Mouse (Mus musculus): ENCODE results near the gene Dtnb. TPM values are rescaled to one million over a fixed set of nuclear protein-coding genes. Genes with fewer than 3 reads are reported as not detected.

Gene Dtnb
- polyA plus RNA-seq, 1 experiment from 2014 or later: 12.6 TPM

DNA sequence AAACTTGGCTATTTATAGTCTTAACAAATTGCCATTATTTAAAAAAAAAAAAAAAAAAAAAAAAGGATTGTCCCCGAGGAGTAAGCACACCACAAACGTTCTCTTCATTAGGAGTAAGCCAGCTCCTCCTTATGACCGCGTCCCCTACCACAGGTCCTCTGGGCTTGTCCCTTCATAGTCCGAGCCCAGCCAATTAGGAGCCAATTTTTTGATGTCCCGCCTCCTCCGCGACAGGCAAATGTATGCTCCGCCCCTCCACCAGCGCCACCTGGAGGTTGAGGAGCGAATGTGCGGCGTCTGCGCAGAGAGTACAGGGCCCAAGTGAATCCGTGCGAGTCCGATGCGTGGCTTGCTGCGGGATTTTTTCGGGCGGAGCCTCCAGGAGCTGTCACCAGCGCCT is 219.6 kb downstream of the Dtnb start:
- H3K36me3 ChIP-seq (ENCODE audit: control insufficient read depth, insufficient read depth, low read length): no peaks in the 10 kb centered on the region
- peaks cover 4% of the 10 kb centered on the region for H3K4me1 ChIP-seq (replicated peaks; ENCODE audit: control insufficient read depth, insufficient read depth)
- H3K9ac ChIP-seq (ENCODE audit: low read length): peak overlapping the region; percentile 52
- H3K27me3 ChIP-seq (ENCODE audit: control insufficient read depth, insufficient read depth, low read length): no peaks in the 10 kb centered on the region
- under 1% methylated on average over 22 of the region's 22 CpGs for WGBS
- H3K4me3 ChIP-seq (ENCODE audit: low read depth, low read length): peak overlapping the region; percentile 40
- no peaks in the 10 kb centered on the region for H3K9me3 ChIP-seq (ENCODE audit: control insufficient read depth, low read length)
- ATAC-seq (ENCODE audit: low FRiP score, low TSS enrichment) (peak; percentile 89), DNase-seq (ENCODE audit: low spot score) (peak; percentile 96)
- no peak overlapping the region for H3K27ac ChIP-seq (replicated peaks)
- TF ChIP-seq CTCF (IDR thresholded peaks at IDR 0.05; ENCODE audit: low read depth) (peak; percentile 97), EP300 (optimal IDR thresholded peaks at IDR 0.05) (no peak)
- H3K4me2 ChIP-seq (replicated peaks; ENCODE audit: low read depth): peak overlapping the region; percentile 60

DNA sequence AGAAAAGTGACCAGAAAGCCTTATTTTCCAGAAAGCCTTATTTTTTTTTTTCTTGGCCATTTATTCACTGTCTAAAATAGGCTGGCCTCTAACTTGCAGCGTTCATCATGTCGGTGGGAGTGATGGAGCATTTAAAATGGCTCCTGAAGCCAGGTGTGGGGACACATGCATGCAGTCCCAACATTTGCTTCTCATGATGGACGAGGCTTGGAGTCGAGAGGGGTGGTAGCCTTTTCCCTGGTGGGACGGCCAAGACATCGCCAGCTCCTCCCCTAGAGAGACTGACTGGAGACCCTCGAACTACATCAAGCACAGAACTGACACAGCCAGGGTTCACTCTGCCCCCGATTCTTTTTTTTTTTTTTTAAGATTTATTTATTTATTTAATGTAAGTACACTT is 220.1 kb downstream of the Dtnb start:
- Histone ChIP-seq H3K27me3 (ENCODE audit: control insufficient read depth, insufficient read depth, low read length) (no peaks in the 10 kb centered on the region), H3K9me3 (ENCODE audit: control insufficient read depth, low read length) (no peaks in the 10 kb centered on the region), H3K4me1 (replicated peaks; ENCODE audit: control insufficient read depth, insufficient read depth) (peaks cover 4% of the 10 kb centered on the region), H3K4me2 (replicated peaks; ENCODE audit: low read depth) (peak overlapping the region; percentile 60), H3K36me3 (ENCODE audit: control insufficient read depth, insufficient read depth, low read length) (no peaks in the 10 kb centered on the region), H3K9ac (ENCODE audit: low read length) (peak overlapping the region; percentile 52), H3K27ac (replicated peaks) (no peak overlapping the region), H3K4me3 (ENCODE audit: low read depth, low read length) (peak overlapping the region; percentile 40)
- no peak for TF ChIP-seq EP300 (optimal IDR thresholded peaks at IDR 0.05)
- no peak for TF ChIP-seq CTCF (IDR thresholded peaks at IDR 0.05; ENCODE audit: low read depth)
- no peak for DNase-seq (ENCODE audit: low spot score)
- ATAC-seq (ENCODE audit: low FRiP score, low TSS enrichment): no peak
- WGBS: 22% methylated on average over 8 of the region's 8 CpGs

DNA sequence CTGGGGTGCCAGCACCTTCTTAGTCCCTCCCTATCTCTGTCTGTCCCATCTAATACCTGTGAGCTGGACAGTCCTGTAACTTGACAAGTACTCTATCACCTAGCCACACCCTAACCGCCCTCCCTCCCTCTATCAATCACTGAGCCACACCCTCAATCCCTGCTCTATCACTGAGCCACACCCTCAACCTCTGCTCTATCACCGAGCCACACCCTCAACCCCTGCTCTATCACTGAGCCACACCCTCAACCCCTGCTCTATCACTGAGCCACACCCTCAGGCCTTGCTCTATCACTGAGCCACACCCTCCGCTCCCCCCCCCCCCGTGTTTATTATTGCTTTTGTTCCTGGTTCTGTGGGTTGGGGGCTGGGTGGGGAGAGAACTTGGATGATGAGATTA is 223.4 kb downstream of the Dtnb start:
- ATAC-seq (ENCODE audit: low FRiP score, low TSS enrichment): peak; percentile 55
- Histone ChIP-seq H3K9ac (ENCODE audit: low read length) (no peak overlapping the region), H3K4me3 (ENCODE audit: low read depth, low read length) (no peak overlapping the region), H3K27me3 (ENCODE audit: control insufficient read depth, insufficient read depth, low read length) (no peaks in the 10 kb centered on the region), H3K4me2 (replicated peaks; ENCODE audit: low read depth) (no peak overlapping the region), H3K9me3 (ENCODE audit: control insufficient read depth, low read length) (no peaks in the 10 kb centered on the region), H3K36me3 (ENCODE audit: control insufficient read depth, insufficient read depth, low read length) (no peaks in the 10 kb centered on the region), H3K27ac (replicated peaks) (no peak overlapping the region), H3K4me1 (replicated peaks; ENCODE audit: control insufficient read depth, insufficient read depth) (no peaks in the 10 kb centered on the region)
- TF ChIP-seq CTCF (IDR thresholded peaks at IDR 0.05; ENCODE audit: low read depth): no peak
- no peak for TF ChIP-seq EP300 (optimal IDR thresholded peaks at IDR 0.05)
- 29% methylated on average over 4 of the region's 4 CpGs for WGBS
- peak; percentile 38 for DNase-seq (ENCODE audit: low spot score)

DNA sequence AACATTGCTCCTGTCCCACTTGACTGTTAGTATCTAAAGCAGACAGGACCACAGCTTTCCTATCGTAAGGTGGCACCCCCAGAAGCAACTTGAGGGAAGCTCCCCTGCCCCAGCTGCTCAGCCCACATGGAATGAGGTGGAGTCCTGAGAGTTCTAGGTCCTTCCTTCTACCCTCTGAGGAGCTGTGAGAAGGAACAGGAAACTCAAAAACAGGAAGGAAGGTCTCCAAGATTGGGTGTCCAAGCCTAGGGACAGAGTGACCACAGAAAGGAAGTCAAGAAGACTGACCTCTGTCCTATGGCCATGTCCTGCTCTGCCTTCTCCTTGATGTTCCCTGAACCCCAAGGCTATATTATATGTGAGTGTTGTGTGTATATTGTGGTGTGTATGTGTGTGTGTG is 227.4 kb downstream of the Dtnb start:
- TF ChIP-seq EP300 (optimal IDR thresholded peaks at IDR 0.05): no peak
- TF ChIP-seq CTCF (IDR thresholded peaks at IDR 0.05; ENCODE audit: low read depth): no peak
- WGBS: 90% methylated on average over 1 of the region's 1 CpGs
- Histone ChIP-seq H3K4me3 (ENCODE audit: low read depth, low read length) (no peak overlapping the region), H3K27ac (replicated peaks) (no peak overlapping the region), H3K9ac (ENCODE audit: low read length) (no peak overlapping the region), H3K4me2 (replicated peaks; ENCODE audit: low read depth) (no peak overlapping the region), H3K4me1 (replicated peaks; ENCODE audit: control insufficient read depth, insufficient read depth) (no peaks in the 10 kb centered on the region), H3K9me3 (ENCODE audit: control insufficient read depth, low read length) (no peaks in the 10 kb centered on the region), H3K27me3 (ENCODE audit: control insufficient read depth, insufficient read depth, low read length) (no peaks in the 10 kb centered on the region), H3K36me3 (ENCODE audit: control insufficient read depth, insufficient read depth, low read length) (no peaks in the 10 kb centered on the region)
- ATAC-seq (ENCODE audit: low FRiP score, low TSS enrichment) (no peak), DNase-seq (ENCODE audit: low spot score) (no peak)

DNA sequence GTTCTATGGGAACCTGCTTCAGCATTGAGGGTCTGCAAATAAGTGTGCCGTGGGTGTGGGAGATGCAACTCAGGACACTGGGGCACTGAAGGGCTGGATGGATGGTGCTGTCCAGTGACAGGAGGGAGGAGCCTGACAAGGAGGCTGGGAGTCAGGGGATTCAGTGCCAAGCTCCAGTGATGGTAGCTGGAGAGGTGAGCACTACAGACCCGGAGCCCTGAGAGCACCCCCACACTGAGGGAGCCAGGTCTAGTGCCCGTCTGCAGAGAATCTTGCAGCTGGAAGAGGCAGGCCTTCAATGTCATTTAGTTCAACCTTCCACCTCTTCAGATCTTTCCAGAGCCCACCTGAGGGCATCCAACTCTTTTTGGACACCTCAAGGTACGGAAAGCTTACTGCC is 233.7 kb downstream of the Dtnb start, which contains the start of gene Dnmt3a:
Gene Dnmt3a (plus strand): TSS at position 156 of the 400 bp plus-strand sequence.
- ATAC-seq (ENCODE audit: low FRiP score, low TSS enrichment) (no peak), DNase-seq (ENCODE audit: low spot score) (no peak)
- WGBS: 7% methylated on average over 4 of the region's 4 CpGs
- H3K4me2 ChIP-seq (replicated peaks; ENCODE audit: low read depth): peak within 1 kb of the TSS; percentile 87
- H3K9me3 ChIP-seq (ENCODE audit: control insufficient read depth, low read length): no peaks in the 10 kb centered on the region
- TF ChIP-seq EP300 (optimal IDR thresholded peaks at IDR 0.05): no peak
- no peaks in the 10 kb centered on the region for H3K36me3 ChIP-seq (ENCODE audit: control insufficient read depth, insufficient read depth, low read length)
- peak within 1 kb of the TSS; percentile 79 for H3K4me3 ChIP-seq (ENCODE audit: low read depth, low read length)
- H3K27ac ChIP-seq (replicated peaks): peak within 1 kb of the TSS; percentile 95
- H3K27me3 ChIP-seq (ENCODE audit: control insufficient read depth, insufficient read depth, low read length): no peaks in the 10 kb centered on the region
- H3K9ac ChIP-seq (ENCODE audit: low read length): peak within 1 kb of the TSS; percentile 87
- peaks cover 22% of the 10 kb centered on the region for H3K4me1 ChIP-seq (replicated peaks; ENCODE audit: control insufficient read depth, insufficient read depth)

DNA sequence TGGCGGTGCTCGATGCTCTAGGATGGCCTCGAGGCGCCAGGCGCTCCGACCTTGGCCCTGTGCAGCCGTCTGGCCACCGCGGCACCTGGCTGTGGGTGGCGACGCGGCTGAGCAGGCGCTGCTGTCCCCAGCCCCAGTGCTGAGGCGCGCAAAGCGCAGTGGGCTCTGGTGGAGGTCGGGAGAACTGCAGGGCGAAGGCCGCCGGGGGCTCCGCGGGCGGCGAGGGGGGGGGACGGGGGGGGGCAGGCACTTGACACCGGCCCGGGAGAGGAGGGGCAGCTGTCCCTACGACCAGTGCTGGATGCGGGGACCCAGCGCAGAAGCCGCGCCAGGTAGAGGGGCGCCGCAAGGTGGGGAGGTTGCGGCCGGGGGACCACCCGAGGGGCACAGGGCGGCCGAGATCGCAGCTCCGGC is 234.1 kb downstream of the Dtnb start:
- Histone ChIP-seq H3K4me2 (replicated peaks; ENCODE audit: low read depth) (peak overlapping the region; percentile 87), H3K9ac (ENCODE audit: low read length) (peak overlapping the region; percentile 87), H3K9me3 (ENCODE audit: control insufficient read depth, low read length) (no peaks in the 10 kb centered on the region), H3K4me3 (ENCODE audit: low read depth, low read length) (peak overlapping the region; percentile 79), H3K27me3 (ENCODE audit: control insufficient read depth, insufficient read depth, low read length) (no peaks in the 10 kb centered on the region), H3K36me3 (ENCODE audit: control insufficient read depth, insufficient read depth, low read length) (no peaks in the 10 kb centered on the region), H3K4me1 (replicated peaks; ENCODE audit: control insufficient read depth, insufficient read depth) (peaks cover 26% of the 10 kb centered on the region), H3K27ac (replicated peaks) (peak overlapping the region; percentile 95)
- under 1% methylated on average over 24 of the region's 41 CpGs for WGBS
- DNase-seq (ENCODE audit: low spot score): peak; percentile 91
- ATAC-seq (ENCODE audit: low FRiP score, low TSS enrichment): peak; percentile 88
- TF ChIP-seq CTCF (IDR thresholded peaks at IDR 0.05; ENCODE audit: low read depth) (peak; percentile 83), EP300 (optimal IDR thresholded peaks at IDR 0.05) (no peak)

Measured in stomach, postnatal 0 days (tissue).